Mouse (Mus musculus): ENCODE data around the gene Lacc1. TPM values are rescaled to one million over a fixed set of nuclear protein-coding genes. Genes with fewer than 3 reads are reported as not detected.

Gene Lacc1
- 2.6 and 3.3 TPM in 2 replicates for polyA plus RNA-seq (2015; fragmentation: Nextera tagmentation; extraction: Ambion mirVana)

GRCm38 (mm10) chr14:77036226-77037046 is at the start of gene Lacc1, which contains the start of gene Ccdc122:
Gene Lacc1 (minus strand): TSS chr14:77036904.
Gene Ccdc122 (plus strand): TSS chr14:77036772.
- Histone ChIP-seq H3K27me3 (replicated peaks; ENCODE audit: control insufficient read depth, insufficient read depth, low read length) (no peaks in the 10 kb centered on the region), H3K36me3 (ENCODE audit: control insufficient read depth, insufficient read depth, low read length) (no peaks in the 10 kb centered on the region), H3K9me3 (ENCODE audit: control insufficient read depth, low read length) (no peaks in the 10 kb centered on the region), H3K27ac (ENCODE audit: low read depth, low read length) (no peak within 1 kb of the TSS), H3K4me3 (ENCODE audit: low read length) (peak within 1 kb of the TSS; percentile 61), H3K4me1 (ENCODE audit: control insufficient read depth, insufficient read depth, low read depth, low read length) (peaks cover 3% of the 10 kb centered on the region; the same call in 1 of the 2 replicates), H3K9ac (ENCODE audit: low read depth, low read length) (peak within 1 kb of the TSS; percentile 78), H3K4me2 (ENCODE audit: low read length) (peak within 1 kb of the TSS; percentile 93)
- peak; percentile 71 for ATAC-seq
- WGBS: under 1% methylated on average over 63 of the region's 86 CpGs

- 93% methylated on average over 5 of the region's 5 CpGs for WGBS
- Histone ChIP-seq H3K27ac (ENCODE audit: low read depth, low read length) (no peak overlapping the region), H3K4me1 (ENCODE audit: control insufficient read depth, insufficient read depth, low read depth, low read length) (no peaks in the 10 kb centered on the region), H3K27me3 (replicated peaks; ENCODE audit: control insufficient read depth, insufficient read depth, low read length) (no peaks in the 10 kb centered on the region), H3K4me2 (ENCODE audit: low read length) (no peak overlapping the region), H3K9ac (ENCODE audit: low read depth, low read length) (no peak overlapping the region), H3K4me3 (ENCODE audit: low read length) (no peak overlapping the region), H3K9me3 (ENCODE audit: control insufficient read depth, low read length) (no peaks in the 10 kb centered on the region), H3K36me3 (ENCODE audit: control insufficient read depth, insufficient read depth, low read length) (no peaks in the 10 kb centered on the region)
- ATAC-seq: no peak
These were observed 44.5 kb upstream of the Lacc1 start for GRCm38 (mm10) chr14:77081248-77081647.

DNA sequence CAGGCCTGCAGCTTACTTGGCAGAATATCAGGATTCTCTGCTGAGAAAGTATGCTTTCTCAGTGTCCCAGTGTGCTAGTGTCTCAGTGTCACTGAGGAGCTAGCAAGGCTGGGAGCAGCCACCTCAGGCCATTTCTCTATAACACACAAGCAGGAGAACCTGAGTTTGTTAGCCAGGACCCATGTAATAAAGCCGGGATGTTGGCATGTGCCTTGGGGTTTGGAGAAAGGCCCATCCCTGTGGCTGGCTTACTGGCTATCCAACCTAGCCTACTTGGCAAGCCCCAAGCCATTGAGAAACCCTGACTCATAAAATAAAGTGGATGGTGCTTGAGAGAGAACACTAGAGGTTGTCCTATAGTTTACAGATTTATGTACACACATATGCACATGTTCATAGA is 32.7 kb upstream of the Lacc1 start:
- 79% methylated on average over 1 of the region's 1 CpGs for WGBS
- H3K9me3 ChIP-seq (ENCODE audit: control insufficient read depth, low read length): no peaks in the 10 kb centered on the region

GRCm38 (mm10) chr14:77053288-77053687 is 16.6 kb upstream of the Lacc1 start:
- Histone ChIP-seq H3K4me2 (ENCODE audit: low read length) (no peak overlapping the region), H3K4me3 (ENCODE audit: low read length) (no peak overlapping the region), H3K27me3 (replicated peaks; ENCODE audit: control insufficient read depth, insufficient read depth, low read length) (no peaks in the 10 kb centered on the region), H3K27ac (ENCODE audit: low read depth, low read length) (no peak overlapping the region), H3K4me1 (ENCODE audit: control insufficient read depth, insufficient read depth, low read depth, low read length) (no peaks in the 10 kb centered on the region), H3K36me3 (ENCODE audit: control insufficient read depth, insufficient read depth, low read length) (no peaks in the 10 kb centered on the region), H3K9ac (ENCODE audit: low read depth, low read length) (no peak overlapping the region), H3K9me3 (ENCODE audit: control insufficient read depth, low read length) (no peaks in the 10 kb centered on the region)
- no peak for ATAC-seq

More for the DNA sequence above, 32.7 kb upstream of the Lacc1 start:
- no peak overlapping the region for H3K27ac ChIP-seq (ENCODE audit: low read depth, low read length)
- H3K4me3 ChIP-seq (ENCODE audit: low read length): no peak overlapping the region
- ATAC-seq: no peak
- no peaks in the 10 kb centered on the region for H3K4me1 ChIP-seq (ENCODE audit: control insufficient read depth, insufficient read depth, low read depth, low read length)
- no peaks in the 10 kb centered on the region for H3K36me3 ChIP-seq (ENCODE audit: control insufficient read depth, insufficient read depth, low read length)
- no peaks in the 10 kb centered on the region for H3K27me3 ChIP-seq (replicated peaks; ENCODE audit: control insufficient read depth, insufficient read depth, low read length)
- no peak overlapping the region for H3K4me2 ChIP-seq (ENCODE audit: low read length)
- H3K9ac ChIP-seq (ENCODE audit: low read depth, low read length): no peak overlapping the region

DNA sequence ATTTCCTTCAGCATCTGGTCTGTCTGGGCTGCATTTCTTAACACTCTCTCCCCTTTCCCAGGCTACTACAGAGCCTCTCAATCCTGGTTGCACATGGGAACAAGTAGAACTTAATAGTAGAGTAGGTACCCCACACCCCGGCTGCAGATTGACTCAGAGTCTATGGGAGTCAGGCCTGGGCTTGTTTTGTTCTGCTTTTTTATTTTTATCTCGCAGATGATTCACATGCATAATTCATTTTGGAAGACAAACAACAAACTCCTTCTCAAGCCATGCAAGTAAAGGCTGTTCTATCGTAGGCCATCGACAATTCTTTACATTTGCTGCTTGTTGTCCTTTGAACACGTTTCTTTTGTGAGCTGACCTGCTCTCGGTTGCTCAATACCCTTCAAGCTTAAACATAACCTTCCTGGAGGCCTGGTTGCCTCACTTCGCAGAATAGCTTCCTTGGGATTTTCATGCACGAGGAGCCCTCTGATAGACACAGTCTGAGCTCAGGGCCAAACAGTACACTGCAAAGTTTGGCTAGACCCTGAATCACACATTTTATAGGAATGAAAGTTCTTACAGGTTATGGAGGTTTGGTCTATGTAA is 1.2 kb upstream of the Lacc1 start:
- no peak overlapping the region for H3K9ac ChIP-seq (ENCODE audit: low read depth, low read length)
- H3K4me2 ChIP-seq (ENCODE audit: low read length): no peak overlapping the region
- no peaks in the 10 kb centered on the region for H3K27me3 ChIP-seq (replicated peaks; ENCODE audit: control insufficient read depth, insufficient read depth, low read length)
- 72% methylated on average over 8 of the region's 8 CpGs for WGBS
- ATAC-seq: no peak
- H3K36me3 ChIP-seq (ENCODE audit: control insufficient read depth, insufficient read depth, low read length): no peaks in the 10 kb centered on the region
- H3K4me3 ChIP-seq (ENCODE audit: low read length): no peak overlapping the region
- H3K9me3 ChIP-seq (ENCODE audit: control insufficient read depth, low read length): no peaks in the 10 kb centered on the region
- H3K4me1 ChIP-seq (ENCODE audit: control insufficient read depth, insufficient read depth, low read depth, low read length): peaks cover 3% of the 10 kb centered on the region; the same call in 1 of the 2 replicates
- H3K27ac ChIP-seq (ENCODE audit: low read depth, low read length): no peak overlapping the region

GRCm38 (mm10) chr14:77037330-77037729 is 626 bp upstream of the Lacc1 start:
- H3K27ac ChIP-seq (ENCODE audit: low read depth, low read length): no peak overlapping the region
- no peaks in the 10 kb centered on the region for H3K9me3 ChIP-seq (ENCODE audit: control insufficient read depth, low read length)
- no peaks in the 10 kb centered on the region for H3K27me3 ChIP-seq (replicated peaks; ENCODE audit: control insufficient read depth, insufficient read depth, low read length)
- H3K9ac ChIP-seq (ENCODE audit: low read depth, low read length): no peak overlapping the region
- no peak for ATAC-seq
- H3K36me3 ChIP-seq (ENCODE audit: control insufficient read depth, insufficient read depth, low read length): no peaks in the 10 kb centered on the region
- peaks cover 3% of the 10 kb centered on the region; the same call in 1 of the 2 replicates for H3K4me1 ChIP-seq (ENCODE audit: control insufficient read depth, insufficient read depth, low read depth, low read length)
- no peak overlapping the region for H3K4me2 ChIP-seq (ENCODE audit: low read length)
- WGBS: 79% methylated on average over 5 of the region's 5 CpGs
- no peak overlapping the region for H3K4me3 ChIP-seq (ENCODE audit: low read length)

GRCm38 (mm10) chr14:77034970-77035369 is 1.7 kb downstream of the Lacc1 start:
- Histone ChIP-seq H3K27me3 (replicated peaks; ENCODE audit: control insufficient read depth, insufficient read depth, low read length) (no peaks in the 10 kb centered on the region), H3K9me3 (ENCODE audit: control insufficient read depth, low read length) (no peaks in the 10 kb centered on the region), H3K36me3 (ENCODE audit: control insufficient read depth, insufficient read depth, low read length) (no peaks in the 10 kb centered on the region), H3K9ac (ENCODE audit: low read depth, low read length) (no peak overlapping the region), H3K4me1 (ENCODE audit: control insufficient read depth, insufficient read depth, low read depth, low read length) (peaks cover 3% of the 10 kb centered on the region; the same call in 1 of the 2 replicates), H3K4me2 (ENCODE audit: low read length) (no peak overlapping the region), H3K27ac (ENCODE audit: low read depth, low read length) (no peak overlapping the region), H3K4me3 (ENCODE audit: low read length) (no peak overlapping the region)
- 82% methylated on average over 8 of the region's 8 CpGs for WGBS
- ATAC-seq: no peak

GRCm38 (mm10) chr14:77034175-77034915 is 2.4 kb downstream of the Lacc1 start:
- Histone ChIP-seq H3K9me3 (ENCODE audit: control insufficient read depth, low read length) (no peaks in the 10 kb centered on the region), H3K27ac (ENCODE audit: low read depth, low read length) (no peak overlapping the region), H3K4me2 (ENCODE audit: low read length) (no peak overlapping the region), H3K9ac (ENCODE audit: low read depth, low read length) (no peak overlapping the region), H3K36me3 (ENCODE audit: control insufficient read depth, insufficient read depth, low read length) (no peaks in the 10 kb centered on the region), H3K4me3 (ENCODE audit: low read length) (no peak overlapping the region), H3K4me1 (ENCODE audit: control insufficient read depth, insufficient read depth, low read depth, low read length) (peaks cover 3% of the 10 kb centered on the region; the same call in 1 of the 2 replicates), H3K27me3 (replicated peaks; ENCODE audit: control insufficient read depth, insufficient read depth, low read length) (no peaks in the 10 kb centered on the region)
- 61% methylated on average over 7 of the region's 7 CpGs for WGBS
- no peak for ATAC-seq

DNA sequence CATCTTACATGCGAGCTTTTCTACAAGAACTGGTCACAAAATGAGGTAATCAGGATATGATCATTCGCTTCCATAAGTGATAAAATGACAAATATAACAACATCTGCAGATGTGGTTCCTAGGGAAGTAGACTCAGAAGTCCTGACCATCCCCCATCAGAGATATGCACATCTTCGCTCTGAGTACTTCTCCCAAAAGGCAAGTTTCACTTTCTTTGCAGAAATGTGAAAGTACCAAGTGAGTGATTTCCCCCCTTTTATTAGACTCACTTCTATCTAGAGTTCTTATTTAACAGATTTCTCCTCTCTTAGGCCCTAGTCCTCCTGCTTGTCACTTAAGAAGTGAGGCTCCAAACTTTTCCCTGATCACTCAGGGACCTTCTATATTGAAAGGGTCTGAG is 3.3 kb downstream of the Lacc1 start:
- no peak overlapping the region for H3K4me3 ChIP-seq (ENCODE audit: low read length)
- no peak for ATAC-seq
- no peak overlapping the region for H3K27ac ChIP-seq (ENCODE audit: low read depth, low read length)
- H3K4me2 ChIP-seq (ENCODE audit: low read length): no peak overlapping the region
- no peaks in the 10 kb centered on the region for H3K9me3 ChIP-seq (ENCODE audit: control insufficient read depth, low read length)
- peaks cover 3% of the 10 kb centered on the region; the same call in 1 of the 2 replicates for H3K4me1 ChIP-seq (ENCODE audit: control insufficient read depth, insufficient read depth, low read depth, low read length)
- H3K9ac ChIP-seq (ENCODE audit: low read depth, low read length): no peak overlapping the region
- no peaks in the 10 kb centered on the region for H3K27me3 ChIP-seq (replicated peaks; ENCODE audit: control insufficient read depth, insufficient read depth, low read length)
- no peaks in the 10 kb centered on the region for H3K36me3 ChIP-seq (ENCODE audit: control insufficient read depth, insufficient read depth, low read length)
- WGBS: 94% methylated on average over 3 of the region's 3 CpGs

Data from hindbrain, embryonic 16.5 days (tissue).